Mouse (Mus musculus) CH12.LX (cell line): ENCODE measurements at regions not wholly inside any gene's neighbourhood (a gene's known extent, or its start where the extent isn't known, plus 50 kb on each side); places are given as distances from the start of the nearest gene placed in this dataset.

Experiments
- DNase-seq: peaks from one replicate; pipeline ENCODE4 v3.0.0-alpha.2; 2013; ENCODE audit errors: extremely low read depth
- H3K27ac ChIP-seq: 2 replicates; pipeline ENCODE4 v1.5.1; 2012; ENCODE audit warnings: low read depth, mild to moderate bottlenecking, control low read depth, moderate library complexity; ENCODE audit not compliant: insufficient read depth
- H3K27me3 ChIP-seq: replicated peaks from 2 replicates; pipeline ENCODE3; 2012; ENCODE audit warnings: inconsistent platforms
- H3K36me3 ChIP-seq, 2 experiments: replicated peaks in 1 of 2; 2 replicates each; pipeline versions ENCODE3 to v1.6.1; 2012; ENCODE audit warnings: inconsistent platforms in 1 of 2, low read length in 1 of 2, mild to moderate bottlenecking in 1 of 2, mixed read lengths in 1 of 2, moderate library complexity in 1 of 2; ENCODE audit not compliant: control insufficient read depth in 1 of 2, insufficient read depth in 1 of 2
- H3K4me1 ChIP-seq, 2 experiments: 2 replicates each; pipeline ENCODE4 v1.6.1; 2012; ENCODE audit warnings: inconsistent platforms in 1 of 2, moderate library complexity in 1 of 2; ENCODE audit not compliant: insufficient read depth in 2 of 2, control insufficient read depth in 1 of 2
- H3K4me2 ChIP-seq: 2 replicates; pipeline ENCODE4 v1.6.1; 2012; ENCODE audit warnings: low read depth, mild to moderate bottlenecking, control low read depth; ENCODE audit not compliant: poor library complexity, insufficient read depth, severe bottlenecking
- H3K4me3 ChIP-seq, 3 experiments: fragments of 150-350 bp in 1 of 3; sonication (generic) in 1 of 3; replicated peaks in 1 of 3; 2 replicates each; pipeline versions ENCODE3 to v1.5.1; 2011 to 2012; ENCODE audit warnings: low read depth in 2 of 3, low read length in 2 of 3, mild to moderate bottlenecking in 2 of 3, moderate library complexity in 2 of 3, control low read depth in 1 of 3, improper control_type of control experiment in 1 of 3, inconsistent platforms in 1 of 3, mixed read lengths in 1 of 3; ENCODE audit not compliant: poor library complexity in 1 of 3
- H3K79me2 ChIP-seq: replicated peaks from 2 replicates; pipeline ENCODE4 v1.6.1; 2012; ENCODE audit warnings: mild to moderate bottlenecking, moderate library complexity; ENCODE audit not compliant: control insufficient read depth, poor library complexity, insufficient read depth, severe bottlenecking; ENCODE audit errors: extremely low read depth
- H3K9ac ChIP-seq: 2 replicates; pipeline ENCODE4 v1.6.1; 2012; ENCODE audit warnings: low read depth, mild to moderate bottlenecking, control low read depth, moderate library complexity; ENCODE audit not compliant: insufficient read depth
- H3K9me3 ChIP-seq: replicated peaks from 2 replicates; pipeline ENCODE3; 2012; ENCODE audit warnings: low read length, inconsistent platforms, mixed read lengths
- BHLHE40 ChIP-seq: IDR thresholded peaks from 2 replicates; pipeline ENCODE4 v1.6.1; 2011; ENCODE audit warnings: mild to moderate bottlenecking, low read depth, low read length, improper control_type of control experiment
- CHD1 ChIP-seq: IDR thresholded peaks from 2 replicates; pipeline ENCODE4 v1.6.1; 2012; ENCODE audit warnings: low read depth, low read length, improper control_type of control experiment, inconsistent platforms
- CHD2 ChIP-seq: IDR thresholded peaks from 2 replicates; pipeline ENCODE4 v1.6.1; 2011; ENCODE audit warnings: low read length, improper control_type of control experiment
- ELF1 ChIP-seq: IDR thresholded peaks from 2 replicates; pipeline ENCODE4 v1.6.1; 2014; ENCODE audit warnings: low read depth, mild to moderate bottlenecking, inconsistent platforms, low read length, improper control_type of control experiment
- GABPA ChIP-seq: IDR thresholded peaks from 2 replicates; pipeline ENCODE4 v1.6.1; 2012; ENCODE audit warnings: low read depth, low read length, improper control_type of control experiment, inconsistent platforms; ENCODE audit not compliant: insufficient replicate concordance
- HCFC1 ChIP-seq: IDR thresholded peaks from 2 replicates; pipeline ENCODE4 v1.6.1; 2012; ENCODE audit warnings: low read depth, mild to moderate bottlenecking, inconsistent platforms, low read length, improper control_type of control experiment
- JUN ChIP-seq: IDR thresholded peaks from 2 replicates; pipeline ENCODE4 v1.6.1; 2011; ENCODE audit warnings: low read depth, mild to moderate bottlenecking, low read length, improper control_type of control experiment, moderate library complexity; ENCODE audit not compliant: insufficient read depth
- KAT2A ChIP-seq: IDR thresholded peaks from 2 replicates; pipeline ENCODE4 v1.6.1; 2012; ENCODE audit warnings: low read length, improper control_type of control experiment, inconsistent platforms; ENCODE audit not compliant: insufficient replicate concordance
- MAFK ChIP-seq: IDR thresholded peaks from 2 replicates; pipeline ENCODE4 v1.6.1; 2011; ENCODE audit warnings: low read length, improper control_type of control experiment; ENCODE audit not compliant: insufficient replicate concordance
- MAX ChIP-seq: IDR thresholded peaks from 2 replicates; pipeline ENCODE4 v1.6.1; 2011; ENCODE audit warnings: low read length, improper control_type of control experiment
- MEF2A ChIP-seq: IDR thresholded peaks from 2 replicates; pipeline ENCODE4 v1.6.1; 2014; ENCODE audit warnings: low read depth, mild to moderate bottlenecking, inconsistent platforms, low read length, improper control_type of control experiment, borderline replicate concordance
- NELFE ChIP-seq: IDR thresholded peaks from 2 replicates; pipeline ENCODE4 v1.6.1; 2011; ENCODE audit warnings: low read depth, low read length, improper control_type of control experiment
- NRF1 ChIP-seq: IDR thresholded peaks from 2 replicates; pipeline ENCODE4 v1.6.1; 2014; ENCODE audit warnings: low read depth, mild to moderate bottlenecking, inconsistent platforms, low read length, improper control_type of control experiment, moderate library complexity
- POLR2AphosphoS2 ChIP-seq: IDR thresholded peaks from 2 replicates; pipeline ENCODE4 v1.6.1; 2011; ENCODE audit warnings: low read depth, low read length, improper control_type of control experiment
- RCOR1 ChIP-seq: conservative IDR thresholded peaks from 2 replicates; pipeline ENCODE4 v1.6.1; 2012; ENCODE audit warnings: low read depth, mild to moderate bottlenecking, inconsistent platforms, low read length, improper control_type of control experiment
- TBP ChIP-seq: conservative IDR thresholded peaks from 2 replicates; pipeline ENCODE4 v1.6.1; 2011; ENCODE audit warnings: low read depth, low read length, improper control_type of control experiment
- UBTF ChIP-seq: IDR thresholded peaks from 2 replicates; pipeline ENCODE4 v1.6.1; 2012; ENCODE audit warnings: low read depth, mild to moderate bottlenecking, inconsistent platforms, low read length, improper control_type of control experiment, moderate library complexity
- ZMIZ1 ChIP-seq: IDR thresholded peaks from 2 replicates; pipeline ENCODE4 v1.6.1; 2012; ENCODE audit warnings: low read depth, mild to moderate bottlenecking, inconsistent platforms, low read length, improper control_type of control experiment
- ZNF384 ChIP-seq: IDR thresholded peaks from 2 replicates; pipeline ENCODE4 v1.6.1; 2012; ENCODE audit warnings: low read depth, low read length, improper control_type of control experiment, inconsistent platforms
- dilution Hi-C: fragments of 300-500 bp; cut with MboI; formaldehyde crosslinking; loops from 2 replicates; pipeline ENCODE4 v1.14.3; 2020; ENCODE audit warnings: low sequenced_read_pairs; ENCODE audit not compliant: extremely low pct_unique_long_range_greater_than_20kb, extremely low pct_ligation_motif_present
- in situ Hi-C: fragments of 300-500 bp; cut with MboI; formaldehyde crosslinking; loops from 3 replicates; pipeline ENCODE4 v1.14.3; 2019; ENCODE audit warnings: low sequenced_read_pairs, low pct_ligation_motif_present, low pct_unique_long_range_greater_than_20kb, mixed read lengths

GRCm38 (mm10) chr13:99794448-99794847, 106.4 kb downstream of the Cartpt start:
- Histone ChIP-seq H3K79me2 (no peaks in the 10 kb centered on the region), H3K4me1 (no peaks in the 10 kb centered on the region), H3K4me2 (no peak overlapping the region), H3K9ac (no peak overlapping the region), H3K36me3 (no peaks in the 10 kb centered on the region), H3K27ac (no peak overlapping the region), H3K27me3 (no peaks in the 10 kb centered on the region), H3K4me3 (no peak overlapping the region), H3K9me3 (no peaks in the 10 kb centered on the region)
- in situ Hi-C loops (no loop called here), dilution Hi-C loops (no loop called here)
- TF ChIP-seq NRF1 (no peak), ELF1 (no peak)
- DNase-seq: no peak

DNA sequence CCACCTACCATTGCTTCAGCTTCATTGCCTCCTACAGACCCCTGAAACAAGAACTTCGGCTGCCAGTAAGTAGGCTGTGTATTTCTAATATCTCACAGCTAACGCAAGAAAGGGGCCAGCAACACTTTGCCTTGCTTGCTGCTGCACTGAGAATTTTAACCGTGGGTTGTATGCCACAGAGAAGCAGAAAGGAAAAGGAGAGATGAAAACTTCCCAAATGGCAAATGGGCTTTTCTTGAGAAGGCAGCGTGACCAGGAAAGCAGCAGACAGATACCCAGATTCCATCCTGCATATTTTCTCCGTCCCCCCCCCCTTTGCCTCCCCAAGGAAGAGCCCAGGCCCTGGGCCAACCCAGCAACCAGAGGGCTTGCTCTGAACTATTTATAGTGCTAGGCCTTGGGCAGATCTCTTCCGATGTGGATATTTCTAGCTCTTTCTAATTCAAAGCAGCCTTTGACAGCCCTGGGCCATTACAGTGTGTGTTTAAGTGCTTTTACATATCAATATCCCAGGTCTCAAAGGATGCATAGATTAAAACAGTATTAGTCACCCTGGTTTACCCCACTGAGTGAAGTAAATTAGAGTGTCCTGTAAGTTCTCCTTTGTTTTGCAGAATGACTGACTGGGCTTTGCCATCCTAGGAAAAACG, 107.0 kb downstream of the Cartpt start:
- DNase-seq: no peak
- Histone ChIP-seq H3K9ac (no peak overlapping the region), H3K79me2 (no peaks in the 10 kb centered on the region), H3K4me2 (no peak overlapping the region), H3K4me1 (no peaks in the 10 kb centered on the region), H3K27me3 (no peaks in the 10 kb centered on the region), H3K9me3 (no peaks in the 10 kb centered on the region), H3K4me3 (no peak overlapping the region), H3K36me3 (no peaks in the 10 kb centered on the region), H3K27ac (no peak overlapping the region)
- no peak for TF ChIP-seq ZNF384
- TF ChIP-seq ELF1: no peak
- TF ChIP-seq UBTF: no peak
- no peak for TF ChIP-seq ZMIZ1
- TF ChIP-seq HCFC1: no peak
- no peak for TF ChIP-seq KAT2A
- no peak for TF ChIP-seq CHD2
- no peak for TF ChIP-seq RCOR1
- TF ChIP-seq MAX: no peak
- dilution Hi-C loops (no loop called here), in situ Hi-C loops (no loop called here)

- Histone ChIP-seq H3K4me2 (no peak overlapping the region), H3K27me3 (no peaks in the 10 kb centered on the region), H3K36me3 (no peaks in the 10 kb centered on the region), H3K4me1 (no peaks in the 10 kb centered on the region), H3K79me2 (no peaks in the 10 kb centered on the region), H3K27ac (no peak overlapping the region)
- in situ Hi-C loops (no loop called here), dilution Hi-C loops (no loop called here)
- TF ChIP-seq JUN (no peak), CHD1 (no peak), TBP (no peak), ZMIZ1 (no peak), POLR2AphosphoS2 (no peak), MAFK (no peak), BHLHE40 (no peak), NRF1 (no peak), MEF2A (no peak), MAX (no peak), NELFE (no peak), RCOR1 (no peak), GABPA (no peak), ZNF384 (no peak), HCFC1 (no peak)
- TF ChIP-seq, all 38 proteins: peak for 0
- H3K9me3 ChIP-seq: no peaks in the 10 kb centered on the region
- DNase-seq: no peak
- no peak overlapping the region for H3K9ac ChIP-seq
- no peak overlapping the region for H3K4me3 ChIP-seq
Measured at GRCm38 (mm10) chr13:99793001-99793400, 107.9 kb downstream of the Cartpt start.
